Mouse (Mus musculus) testis, adult 2 months (tissue): ENCODE results near the gene Rac3.

Source experiments
- CTCF ChIP-seq: fragments of 200-500 bp; IDR thresholded peaks from 2 replicates; pipeline ENCODE4 v1.5.1; 2012; ENCODE audit warnings: low read depth, mild to moderate bottlenecking, inconsistent platforms, low read length, moderate library complexity; ENCODE audit not compliant: control insufficient read depth, insufficient read depth, insufficient replicate concordance
- POLR2A ChIP-seq: fragments of 200-500 bp; IDR thresholded peaks from 2 replicates; pipeline ENCODE4 v1.6.1; 2012; ENCODE audit warnings: low read depth, mild to moderate bottlenecking, inconsistent platforms, low read length, moderate library complexity; ENCODE audit not compliant: control insufficient read depth

DNA sequence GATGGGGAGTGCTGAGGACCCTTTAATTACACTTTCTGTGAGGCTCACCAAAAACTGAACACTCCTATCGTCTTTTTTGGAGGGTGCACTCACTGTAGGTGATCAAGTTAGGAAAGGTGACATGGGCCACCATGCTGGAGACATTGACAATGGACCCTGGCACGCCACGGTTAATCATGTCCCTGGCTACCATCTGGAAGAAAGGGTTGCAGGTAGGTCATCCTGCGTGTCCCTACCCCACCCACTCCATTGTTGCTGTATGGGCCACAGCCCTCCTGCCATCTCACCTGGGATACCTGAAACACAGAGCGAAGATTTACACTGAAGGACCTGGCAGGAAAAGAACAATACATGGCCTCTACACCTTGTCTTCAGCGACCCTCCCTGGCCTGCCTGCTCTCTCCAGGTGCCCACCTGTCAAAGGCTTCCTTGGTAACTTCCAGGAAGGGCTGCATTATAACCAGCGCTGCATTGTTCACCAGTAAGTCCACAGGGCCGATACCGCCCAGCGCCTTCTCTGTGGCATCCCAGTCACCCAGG lies 9.1 kb downstream of the Rac3 start:
- TF ChIP-seq CTCF (no peak), POLR2A (no peak)
